Mouse (Mus musculus) bone marrow, adult 2 months (tissue): ENCODE results near the gene Crocc.

ENCODE experiments used
- CTCF ChIP-seq: fragments of 200-500 bp; IDR thresholded peaks from 2 replicates; pipeline ENCODE4 v1.5.1; 2011; ENCODE audit warnings: low read length, control low read depth; ENCODE audit not compliant: control insufficient read depth, insufficient read depth
- POLR2A ChIP-seq: fragments of 200-500 bp; IDR thresholded peaks from 2 replicates; pipeline ENCODE4 v1.6.1; 2011; ENCODE audit warnings: low read depth, mild to moderate bottlenecking, control low read depth, low read length, borderline replicate concordance; ENCODE audit not compliant: control insufficient read depth

DNA sequence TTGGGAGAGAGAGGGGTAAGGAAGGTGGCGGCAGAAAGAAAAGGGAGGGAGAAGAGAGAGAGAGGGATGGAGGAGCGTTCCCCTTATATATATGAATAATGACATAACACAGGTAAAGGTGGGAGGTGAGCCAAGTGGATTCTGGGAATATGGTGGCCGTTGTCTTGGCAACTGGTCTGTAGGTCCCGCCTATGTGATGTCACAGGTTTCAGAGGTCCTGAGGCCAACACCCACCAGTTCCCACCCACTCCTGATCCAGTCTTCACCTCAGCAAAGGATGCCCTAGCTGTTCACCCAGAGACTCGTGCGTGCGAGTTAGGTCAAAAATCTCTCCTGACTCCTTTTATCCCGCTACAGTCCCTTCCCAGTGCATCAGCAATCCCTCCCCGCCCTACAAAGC, 40.9 kb upstream of the Crocc start:
- TF ChIP-seq CTCF (no peak), POLR2A (no peak)
